Mouse (Mus musculus): ENCODE results near the gene Etl4.

The Etl4 gene

DNA sequence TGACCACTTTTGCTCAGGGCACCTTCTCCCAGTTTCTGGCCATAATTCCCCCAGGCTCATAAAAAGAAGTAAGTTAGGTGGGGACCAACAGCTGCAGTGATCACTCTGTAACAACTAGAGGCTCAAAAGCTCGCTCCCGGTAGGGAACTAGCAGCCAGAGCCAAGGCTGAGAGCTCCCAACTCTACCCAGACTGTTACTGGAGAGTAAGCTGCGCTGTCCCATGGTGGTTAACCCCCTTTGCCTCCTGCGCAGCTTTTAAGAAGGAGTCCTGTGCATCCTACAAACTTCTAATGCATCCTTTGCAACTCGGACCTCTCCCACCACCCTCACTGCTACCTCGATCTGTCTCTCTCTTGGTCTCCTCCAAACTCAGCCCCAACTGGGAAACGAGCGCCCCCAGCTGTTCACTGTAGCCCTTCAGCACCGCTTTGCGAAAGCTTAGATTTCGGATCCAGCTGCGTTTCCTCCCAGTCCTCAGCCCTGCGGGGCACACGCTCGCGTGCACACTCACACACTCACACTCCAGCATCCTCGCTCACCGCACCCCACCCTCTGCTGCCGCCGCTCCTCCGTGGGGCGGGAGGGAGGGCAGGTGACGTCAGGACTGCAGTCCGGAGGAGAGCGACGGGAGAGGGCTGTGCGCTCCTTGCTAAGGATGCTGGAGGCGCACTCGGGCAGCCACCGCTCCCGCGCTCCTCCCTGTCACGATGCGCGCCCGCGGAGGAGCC, at the start of gene Etl4:
TSS of gene Etl4 (plus strand) at position 610 of the 729 bp plus-strand sequence.
- ChIA-PET CTCF (interaction anchor here (0.5 to 2.8 kb wide), 22 partner anchors 10 to 989 kb away, joined by 3 to 17 read pairs (median 4); no protein-coding TSS in a partner anchor), POLR2A (interaction anchor here in 3 of 4 experiments (0.5 to 0.9 kb wide), 5 partner anchors 235 to 1938 kb away, joined by 3 to 4 read pairs (median 3); partner anchors contain the start of gene Otud1 (in 1 of the 3))

- CTCF ChIA-PET: interaction anchor here in 1 of 4 experiments (0.6 kb wide), 1 partner anchor 106 kb away, joined by 6 read pairs; no protein-coding TSS in a partner anchor
- POLR2A ChIA-PET: no interaction called here
Observed at GRCm38 (mm10) chr2:19869167-19869566, 40.4 kb upstream of the Etl4 start.

DNA sequence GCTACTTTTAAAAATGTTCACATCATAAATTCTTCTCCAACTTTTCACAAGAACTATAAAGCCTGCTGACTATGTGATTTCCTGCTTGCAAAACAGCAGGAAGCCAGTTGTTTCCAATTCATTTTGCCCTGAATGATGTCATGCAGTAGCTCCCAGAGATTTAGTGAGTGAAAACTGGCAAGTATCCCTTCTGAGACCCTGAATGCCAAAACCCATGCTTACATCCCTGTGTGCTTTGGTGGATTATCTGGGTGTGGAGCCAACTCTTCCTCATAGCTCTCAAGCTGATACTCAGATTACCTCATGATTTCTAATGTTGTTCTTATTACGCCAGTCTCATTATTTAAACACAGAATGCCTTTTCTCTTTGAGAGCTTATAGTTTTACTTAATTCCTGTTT, 37.7 kb upstream of the Etl4 start:
- ChIA-PET CTCF (no interaction called here), POLR2A (interaction anchor here in 1 of 4 experiments (0.6 kb wide), 1 partner anchor 308 kb away, joined by 3 read pairs; no protein-coding TSS in a partner anchor)

DNA sequence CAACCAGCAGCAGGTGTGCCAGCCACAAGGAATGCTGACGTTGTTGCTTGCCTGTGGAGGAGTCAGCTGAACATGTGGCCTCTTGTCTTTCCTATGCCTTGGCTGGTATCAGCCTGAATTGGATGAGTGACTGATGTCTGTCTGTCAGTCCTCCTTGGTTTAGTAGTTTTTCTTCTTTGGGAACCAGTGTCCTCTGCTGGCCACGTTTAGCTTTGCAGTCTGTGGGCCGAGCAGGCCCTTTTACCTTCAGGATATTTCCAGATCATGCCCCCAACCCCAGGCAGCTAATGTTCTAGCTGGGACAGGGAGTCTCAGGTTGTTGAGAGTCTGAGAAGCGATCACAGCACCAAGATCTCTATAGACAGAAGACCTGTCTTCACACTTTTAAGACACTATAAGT, 18.7 kb upstream of the Etl4 start:
- ChIA-PET CTCF (interaction anchor here in 3 of 4 experiments (0.7 to 1.6 kb wide), 5 partner anchors 19 to 362 kb away, joined by 3 to 4 read pairs (median 3); partner anchors contain the start of gene Etl4 (in 1 of the 3)), POLR2A (no interaction called here)

GRCm38 (mm10) chr2:19909900-19910780, 560 bp downstream of the Etl4 start:
- CTCF ChIA-PET: interaction anchor here (0.5 to 2.8 kb wide), 21 partner anchors 9 to 989 kb away, joined by 3 to 17 read pairs (median 4); no protein-coding TSS in a partner anchor
- POLR2A ChIA-PET: interaction anchor here in 1 of 4 experiments (0.5 kb wide), 1 partner anchor 236 kb away, joined by 3 read pairs; no protein-coding TSS in a partner anchor

GRCm38 (mm10) chr2:19910781-19911175, 1.2 kb downstream of the Etl4 start:
- ChIA-PET POLR2A (no interaction called here), CTCF (interaction anchor here in 1 of 4 experiments (0.6 to 2.8 kb wide), 5 partner anchors 9 to 1566 kb away, joined by 3 to 17 read pairs (median 3); no protein-coding TSS in a partner anchor)

- POLR2A ChIA-PET: interaction anchor here in 2 of 4 experiments (1.0 to 1.5 kb wide), 2 partner anchors 11 to 14 kb away, joined by 3 read pairs; no protein-coding TSS in a partner anchor
- CTCF ChIA-PET: interaction anchor here (0.5 to 1.7 kb wide), 25 partner anchors 9 to 861 kb away, joined by 3 to 17 read pairs (median 3); partner anchors contain the start of gene Etl4 (in 4 of the 4)
Observed at GRCm38 (mm10) chr2:19919190-19919589, 9.6 kb downstream of the Etl4 start.

DNA sequence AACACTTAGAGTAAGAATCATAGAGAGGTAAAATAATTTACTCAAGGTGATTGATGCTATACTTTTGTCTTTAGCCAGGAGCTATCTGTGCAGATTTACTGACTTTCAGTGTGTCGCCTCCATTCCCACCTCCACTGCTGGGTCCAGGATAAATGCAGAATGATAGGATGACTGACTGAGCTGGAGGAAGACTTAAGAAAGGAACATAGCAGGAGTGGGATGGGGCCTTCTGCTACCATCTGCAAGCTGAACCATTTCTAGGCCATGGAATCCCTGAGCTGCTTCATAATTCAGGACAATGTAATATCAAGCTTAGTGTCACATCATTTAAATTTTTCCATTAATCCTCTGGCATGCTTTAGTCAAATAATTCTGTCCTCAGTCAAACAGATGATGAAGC, 20.4 kb downstream of the Etl4 start:
- CTCF ChIA-PET: interaction anchor here in 3 of 4 experiments (0.6 to 1.0 kb wide), 3 partner anchors 11 to 18 kb away, joined by 3 to 9 read pairs (median 3); no protein-coding TSS in a partner anchor
- POLR2A ChIA-PET: interaction anchor here in 1 of 4 experiments (1.0 kb wide), 1 partner anchor 10 kb away, joined by 3 read pairs; no protein-coding TSS in a partner anchor

- ChIA-PET POLR2A (interaction anchor here in 2 of 4 experiments (0.6 to 0.8 kb wide), 2 partner anchors 15 to 731 kb away, joined by 3 to 7 read pairs; no protein-coding TSS in a partner anchor), CTCF (no interaction called here)
Observed at GRCm38 (mm10) chr2:19933836-19934235, 24.3 kb downstream of the Etl4 start.

GRCm38 (mm10) chr2:19945205-19945604, 35.6 kb downstream of the Etl4 start:
- CTCF ChIA-PET: interaction anchor here in 1 of 4 experiments (0.6 kb wide), 1 partner anchor 310 kb away, joined by 3 read pairs; no protein-coding TSS in a partner anchor
- POLR2A ChIA-PET: no interaction called here

DNA sequence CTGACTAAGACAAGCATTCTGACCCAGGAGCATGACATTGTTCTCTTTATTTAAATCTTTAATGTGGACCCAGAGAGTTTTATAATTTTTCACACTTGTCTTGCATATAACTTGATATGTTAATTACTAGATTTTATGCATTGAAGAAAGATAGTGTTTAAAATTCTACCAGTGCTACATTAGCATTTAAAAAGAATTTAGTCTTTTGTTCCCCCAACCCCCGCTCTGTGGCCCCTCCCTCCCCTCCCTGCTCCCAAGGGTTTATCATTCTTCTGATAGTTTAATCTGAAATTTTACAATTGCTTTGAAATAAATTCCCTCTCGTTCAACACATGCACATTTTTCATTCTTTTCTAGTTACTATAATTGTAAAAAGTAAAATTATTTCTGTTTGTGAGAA, 43.4 kb downstream of the Etl4 start:
- POLR2A ChIA-PET: interaction anchor here in 1 of 4 experiments (0.6 kb wide), 1 partner anchor 99 kb away, joined by 4 read pairs; no protein-coding TSS in a partner anchor
- CTCF ChIA-PET: no interaction called here

- ChIA-PET CTCF (interaction anchor here in 2 of 4 experiments (0.6 to 1.8 kb wide), 7 partner anchors 10 to 1793 kb away, joined by 3 to 4 read pairs (median 3); no protein-coding TSS in a partner anchor), POLR2A (interaction anchor here in 1 of 4 experiments (1.0 kb wide), 1 partner anchor 530 kb away, joined by 3 read pairs; no protein-coding TSS in a partner anchor)
Observed at GRCm38 (mm10) chr2:19966445-19966844, 56.9 kb downstream of the Etl4 start.

- ChIA-PET CTCF (no interaction called here), POLR2A (no interaction called here)
Observed at GRCm38 (mm10) chr2:20037671-20038070, 128.1 kb downstream of the Etl4 start.

- ChIA-PET POLR2A (no interaction called here), CTCF (interaction anchor here in 1 of 4 experiments (0.6 kb wide), 1 partner anchor 757 kb away, joined by 13 read pairs; no protein-coding TSS in a partner anchor)
Observed at GRCm38 (mm10) chr2:20072377-20072776, 162.8 kb downstream of the Etl4 start.

DNA sequence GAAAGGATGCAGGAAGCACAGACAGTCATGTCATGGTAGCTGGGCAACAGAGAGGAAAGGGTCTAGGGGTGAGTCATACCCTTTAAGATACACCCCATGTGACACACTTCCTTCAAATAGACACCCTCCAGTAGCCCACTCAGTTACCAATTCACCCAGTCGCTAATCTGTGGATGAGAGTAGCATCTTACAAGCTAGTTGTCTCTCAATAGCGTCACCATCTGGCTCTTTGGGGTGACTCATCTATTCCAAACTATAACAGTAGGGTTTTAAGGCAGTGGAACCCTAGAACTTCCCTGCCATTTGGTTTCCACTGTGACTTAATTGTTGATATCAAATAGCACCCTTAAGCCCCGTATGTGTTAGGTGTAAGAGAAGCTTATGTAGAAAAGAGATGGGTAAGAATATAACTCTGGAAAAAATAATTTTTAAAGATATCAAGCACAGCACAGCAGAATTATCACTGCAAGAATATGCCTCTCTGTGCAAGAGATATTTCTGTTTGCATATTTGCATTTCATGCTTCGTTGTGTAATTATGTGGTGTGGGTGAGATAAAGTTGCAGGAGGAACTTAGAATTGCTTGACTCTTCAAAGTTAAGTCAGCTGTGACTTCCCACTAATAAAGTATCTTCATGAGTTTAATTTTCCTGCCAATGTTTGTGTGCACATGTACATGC, 166.7 kb downstream of the Etl4 start:
- POLR2A ChIA-PET: no interaction called here
- CTCF ChIA-PET: interaction anchor here in 1 of 4 experiments (0.6 kb wide), 1 partner anchor 722 kb away, joined by 6 read pairs; no protein-coding TSS in a partner anchor

DNA sequence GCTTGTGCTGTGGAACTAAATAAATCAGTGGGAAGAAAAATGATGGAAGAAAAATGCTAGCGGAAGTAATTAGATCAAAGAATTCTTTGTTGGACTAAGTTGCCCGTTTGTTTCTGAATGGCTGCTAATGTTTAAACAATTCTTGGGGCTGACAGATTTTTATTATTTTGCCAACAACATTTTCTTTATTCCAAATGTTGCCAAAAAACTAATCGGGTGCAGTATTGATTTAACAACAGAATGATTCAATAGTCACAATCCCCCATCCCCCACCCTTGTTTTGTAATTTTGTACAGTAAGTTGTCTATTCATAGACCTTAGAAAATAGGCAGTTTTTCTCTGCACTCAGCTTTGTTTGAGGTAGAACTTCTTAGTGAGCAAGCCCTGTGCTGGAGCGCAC, 175.2 kb downstream of the Etl4 start:
- CTCF ChIA-PET: no interaction called here
- POLR2A ChIA-PET: no interaction called here

GRCm38 (mm10) chr2:20105456-20105855, 195.9 kb downstream of the Etl4 start:
- ChIA-PET POLR2A (no interaction called here), CTCF (no interaction called here)

GRCm38 (mm10) chr2:20111703-20112102, 202.1 kb downstream of the Etl4 start:
- CTCF ChIA-PET: no interaction called here

More at GRCm38 (mm10) chr2:20111703-20112102, 202.1 kb downstream of the Etl4 start:
- POLR2A ChIA-PET: no interaction called here
